In the genomic region with DNA sequence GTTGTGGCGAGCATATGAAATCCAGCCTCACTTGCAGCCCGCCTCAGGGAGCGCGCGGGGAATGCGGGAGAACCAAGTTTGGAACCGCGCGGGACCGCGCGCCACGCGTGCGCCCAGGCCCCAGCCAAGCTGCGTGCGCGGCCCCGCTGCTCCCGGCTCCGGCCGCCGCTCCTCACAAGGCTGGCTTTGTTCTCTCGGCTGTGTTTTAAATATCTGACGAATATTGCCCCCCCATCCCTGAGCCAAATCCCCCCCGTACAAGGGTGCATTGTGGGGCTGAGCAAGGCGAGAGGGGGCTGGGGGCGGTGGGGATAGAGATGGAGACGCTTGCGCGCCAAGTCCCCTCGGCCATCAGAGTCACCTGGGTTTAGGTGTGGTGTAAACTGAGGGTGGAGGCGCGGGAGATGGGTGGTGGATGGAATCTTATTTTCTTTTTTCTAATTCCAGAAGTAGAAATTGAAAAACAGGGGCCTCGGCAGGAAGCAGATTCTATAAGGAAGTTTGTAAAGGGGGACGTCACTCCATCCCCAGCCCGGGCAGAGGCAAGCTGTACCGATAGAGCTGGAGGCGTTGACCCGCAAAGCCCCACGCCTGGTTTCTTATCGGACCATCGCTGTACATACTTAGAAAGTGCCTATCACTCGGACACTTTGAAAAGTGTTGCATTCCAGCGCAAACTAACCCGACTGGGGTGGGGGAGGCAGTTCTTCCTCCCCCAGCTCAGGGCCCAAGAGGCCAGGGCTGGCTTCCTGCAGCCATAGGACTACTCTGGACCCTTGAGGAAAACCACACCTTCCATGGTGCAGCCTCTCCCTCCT, we compare ENCODE assay signal across 8 mouse cellular contexts.
DNase-seq lines count a peak whose midpoint lies in the region; ATAC-seq and TF ChIP-seq lines count a peak whose summit lies in the region.

No protein-coding gene starts in this region.

- peaks cover 23% of the 10 kb centered on the region for H3K4me1 ChIP-seq in forebrain, embryonic 14.5 days (ENCODE audit: control insufficient read depth, insufficient read depth, low read length)
- H3K4me1 ChIP-seq in liver, adult 2 months (ENCODE audit: control insufficient read depth, insufficient read depth, low read length), result peaks cover 31% of the 10 kb centered on the region
- peaks cover 51% of the 10 kb centered on the region for H3K4me1 ChIP-seq in neural tube, embryonic 13.5 days (replicated peaks)

- H3K4me3 ChIP-seq in forebrain, embryonic 14.5 days (ENCODE audit: low read depth, low read length), result peak overlapping the region; percentile 38
- peak overlapping the region; percentile 56 for H3K4me3 ChIP-seq in liver, adult 2 months (ENCODE audit: insufficient read depth, low read depth, low read length)
- peak overlapping the region; percentile 46 for H3K4me3 ChIP-seq in neural tube, embryonic 13.5 days

- no peaks in the 10 kb centered on the region for H3K9me3 ChIP-seq in forebrain, embryonic 14.5 days (replicated peaks; ENCODE audit: control insufficient read depth, low read length)
- H3K9me3 ChIP-seq in neural tube, embryonic 13.5 days, result no peaks in the 10 kb centered on the region

- no peaks in the 10 kb centered on the region for H3K79me2 ChIP-seq in liver, adult 2 months (ENCODE audit: control insufficient read depth, insufficient read depth, low read length)

- no peaks in the 10 kb centered on the region for H3K36me3 ChIP-seq in forebrain, embryonic 14.5 days (ENCODE audit: control insufficient read depth, insufficient read depth, low read length)
- no peaks in the 10 kb centered on the region for H3K36me3 ChIP-seq in liver, adult 2 months (ENCODE audit: control insufficient read depth, insufficient read depth, low read length)
- H3K36me3 ChIP-seq in neural tube, embryonic 13.5 days, result no peaks in the 10 kb centered on the region

- TF ChIP-seq POLR2A in liver, adult 2 months (IDR thresholded peaks at IDR 0.05; ENCODE audit: extremely low read depth, insufficient read depth, low read length), result no peak

- TF ChIP-seq CTCF in liver, adult 2 months (IDR thresholded peaks at IDR 0.05; ENCODE audit: low read depth, low read length), result no peak

- H3K27ac ChIP-seq in forebrain, embryonic 14.5 days (ENCODE audit: low read depth, low read length), result peak overlapping the region; percentile 67
- no peak overlapping the region for H3K27ac ChIP-seq in liver, adult 2 months (replicated peaks; ENCODE audit: insufficient read depth, low read depth, low read length)
- H3K27ac ChIP-seq in neural tube, embryonic 13.5 days (replicated peaks), result peak overlapping the region; percentile 79

- 3% methylated on average over 45 of the region's 46 CpGs for WGBS in forebrain, embryonic 14.5 days
- 12% methylated on average over 46 of the region's 46 CpGs for WGBS in liver, adult 2 months
- 5% methylated on average over 46 of the region's 46 CpGs for WGBS in neural tube, embryonic 13.5 days

- H3K4me2 ChIP-seq in forebrain, embryonic 14.5 days (ENCODE audit: low read length), result peak overlapping the region; percentile 61
- H3K4me2 ChIP-seq in neural tube, embryonic 13.5 days, result peak overlapping the region; percentile 69

- peak; percentile 88 for ATAC-seq in forebrain, embryonic 14.5 days
- peak; percentile 32 for ATAC-seq in inflammation-experienced regulatory T-cells, adult 6 months
- peak; percentile 74 for ATAC-seq in neural tube, embryonic 13.5 days (ENCODE audit: low read depth)

- no peaks in the 10 kb centered on the region for H3K27me3 ChIP-seq in forebrain, embryonic 14.5 days (replicated peaks; ENCODE audit: control insufficient read depth, insufficient read depth, low read length)
- no peaks in the 10 kb centered on the region for H3K27me3 ChIP-seq in liver, adult 2 months (ENCODE audit: control insufficient read depth, insufficient read depth, low read length)
- H3K27me3 ChIP-seq in neural tube, embryonic 13.5 days, result no peaks in the 10 kb centered on the region; the same call in 1 of the 2 replicates

- peak overlapping the region; percentile 68 for H3K9ac ChIP-seq in forebrain, embryonic 14.5 days (ENCODE audit: low read length)
- peak overlapping the region; percentile 77 for H3K9ac ChIP-seq in liver, adult 2 months (ENCODE audit: low read depth, low read length)
- peak overlapping the region; percentile 82 for H3K9ac ChIP-seq in neural tube, embryonic 13.5 days

- peak; percentile 23 for DNase-seq in kidney, adult 18-20 months
- no peak for DNase-seq in kidney, adult 11 months
- DNase-seq in adrenal gland, postnatal 25 days, result peak; percentile 47
- peak; percentile 85 for DNase-seq in forebrain, embryonic 14.5 days (ENCODE audit: low spot score)
- DNase-seq in liver, adult 2 months (ENCODE audit: extremely low read depth, low read depth, low spot score), result no peak
- DNase-seq in natural killer cell, adult 2 months (ENCODE audit: low spot score in 2 of 2), result no peak

Comparison
In these comparisons a context has a peak if more than half of its experiments do, and no peak if none do; other contexts are left out.
1. DNase-seq: peak in kidney, adult 18-20 months (single experiment), adrenal gland, postnatal 25 days (single experiment) and forebrain, embryonic 14.5 days (single experiment); none in kidney, adult 11 months (single experiment), liver, adult 2 months (single experiment) and natural killer cell, adult 2 months (0 of 2).
2. ATAC-seq: peak in every context shown above with its lines; median percentile 88 in forebrain, embryonic 14.5 days; 74 in neural tube, embryonic 13.5 days; 32 in inflammation-experienced regulatory T-cells, adult 6 months.
3. Peak in every context shown above with its lines, with median percentiles within 50 percentile points of each other: H3K4me3 ChIP-seq and H3K9ac ChIP-seq.